Mouse (Mus musculus) cerebellum, adult 2 months (tissue): Measurements from ENCODE around the gene Aff1. TPM values are rescaled to one million over a fixed set of nuclear protein-coding genes. Genes with fewer than 3 reads are reported as not detected.

Experiments used
- DNase-seq, 2 experiments: peaks; one replicate each; pipeline ENCODE4 v3.0.0; 2021
- H3K27ac ChIP-seq: fragments of 200-500 bp; 2 replicates; pipeline ENCODE4 v1.5.1; 2012; ENCODE audit warnings: low read length, control low read depth, inconsistent platforms; ENCODE audit not compliant: insufficient read depth
- H3K27me3 ChIP-seq: fragments of 200-500 bp; 2 replicates; pipeline ENCODE4 v1.6.1; 2012; ENCODE audit warnings: inconsistent platforms, mild to moderate bottlenecking, low read length, moderate library complexity; ENCODE audit not compliant: control insufficient read depth, insufficient read depth
- H3K4me1 ChIP-seq: fragments of 200-500 bp; 2 replicates; pipeline ENCODE4 v1.6.1; 2011; ENCODE audit warnings: low read length; ENCODE audit not compliant: control insufficient read depth, insufficient read depth
- H3K4me3 ChIP-seq: fragments of 200-500 bp; replicated peaks from 2 replicates; pipeline ENCODE3; 2011; ENCODE audit warnings: mild to moderate bottlenecking, low read depth, low read length, control low read depth; ENCODE audit not compliant: insufficient read depth
- CTCF ChIP-seq: fragments of 200-500 bp; IDR thresholded peaks from 2 replicates; pipeline ENCODE4 v1.5.1; 2011; ENCODE audit warnings: low read depth, mild to moderate bottlenecking, control low read depth, low read length, moderate library complexity, borderline replicate concordance; ENCODE audit not compliant: insufficient read depth
- POLR2A ChIP-seq: fragments of 200-500 bp; IDR thresholded peaks from 2 replicates; pipeline ENCODE4 v1.6.1; 2011; ENCODE audit warnings: low read length, control low read depth, borderline replicate concordance; ENCODE audit not compliant: insufficient read depth
- WGBS: fragments of 180-500 bp; shearing (Covaris S2); methylation state at CpG from one replicate; pipeline ENCODE4 v1.1.7; 2018; 5-methylcytosine and 5-hydroxymethylcytosine counted together
- polyA plus RNA-seq: library from polyadenylated mRNA; depleted of rRNA; stranded (reverse); fragments of >200 nt; gene quantifications from 2 replicates; pipeline ENCODE4 v1.2.3, GENCODE M21; 2012

Aff1 gene
- polyA plus RNA-seq, 1 experiment: 9.3 TPM

- Histone ChIP-seq H3K27ac (no peak overlapping the region), H3K4me3 (no peak overlapping the region), H3K27me3 (no peaks in the 10 kb centered on the region), H3K4me1 (no peaks in the 10 kb centered on the region; the same call in 1 of the 2 replicates)
- no peak for DNase-seq
- TF ChIP-seq CTCF: no peak
- WGBS: 95% methylated on average over 3 of the region's 3 CpGs
Measured at GRCm38 (mm10) chr5:103709044-103709443, 16.9 kb downstream of the Aff1 start.

DNA sequence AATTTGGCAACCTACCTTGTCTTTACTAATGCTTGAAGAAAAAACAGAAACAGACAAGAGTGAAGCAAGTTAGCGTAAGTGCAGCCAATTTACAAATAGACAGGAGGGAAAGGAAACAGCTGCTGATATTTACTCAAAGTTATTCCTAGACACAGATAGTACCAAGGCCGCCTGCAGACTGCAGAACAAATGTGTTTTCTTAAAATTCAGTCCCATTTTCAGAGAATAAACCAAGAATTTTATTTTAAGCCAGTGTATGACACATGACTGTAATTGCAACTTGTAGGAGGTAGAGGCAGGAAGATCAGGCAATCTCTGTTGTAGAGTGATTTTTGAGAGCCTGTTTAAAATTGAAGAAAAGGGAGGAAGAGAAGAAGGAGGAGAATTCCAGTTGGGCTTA is 19.7 kb downstream of the Aff1 start:
- no peaks in the 10 kb centered on the region for H3K27me3 ChIP-seq
- 91% methylated on average over 2 of the region's 2 CpGs for WGBS
- TF ChIP-seq CTCF (no peak), POLR2A (no peak)
- no peak overlapping the region for H3K27ac ChIP-seq
- H3K4me3 ChIP-seq: no peak overlapping the region
- H3K4me1 ChIP-seq: no peaks in the 10 kb centered on the region
- DNase-seq: no peak

DNA sequence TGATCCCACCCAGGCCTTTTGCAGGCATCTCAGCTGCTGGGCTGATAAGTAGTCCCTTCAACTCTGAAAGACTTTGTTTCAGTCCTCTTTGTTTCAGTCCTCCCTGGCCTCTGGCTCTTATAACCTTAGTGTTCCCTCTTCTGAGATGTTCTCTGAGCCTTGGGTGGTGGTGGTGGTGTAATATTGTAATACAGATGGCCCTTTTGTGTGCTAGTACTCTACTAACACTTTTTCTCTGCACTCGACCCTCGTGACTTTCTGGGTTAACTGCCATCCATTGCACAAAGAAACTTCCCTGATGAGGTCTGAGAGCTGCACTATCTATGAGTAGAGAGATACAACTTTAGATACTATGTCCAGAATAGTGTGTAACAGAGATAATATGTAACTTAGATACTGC is 21.2 kb downstream of the Aff1 start:
- DNase-seq: no peak
- H3K27ac ChIP-seq: no peak overlapping the region
- no peak for TF ChIP-seq POLR2A
- TF ChIP-seq CTCF: no peak
- no peaks in the 10 kb centered on the region for H3K4me1 ChIP-seq
- H3K27me3 ChIP-seq: no peaks in the 10 kb centered on the region
- no peak overlapping the region for H3K4me3 ChIP-seq
- WGBS: 72% methylated on average over 2 of the region's 2 CpGs

DNA sequence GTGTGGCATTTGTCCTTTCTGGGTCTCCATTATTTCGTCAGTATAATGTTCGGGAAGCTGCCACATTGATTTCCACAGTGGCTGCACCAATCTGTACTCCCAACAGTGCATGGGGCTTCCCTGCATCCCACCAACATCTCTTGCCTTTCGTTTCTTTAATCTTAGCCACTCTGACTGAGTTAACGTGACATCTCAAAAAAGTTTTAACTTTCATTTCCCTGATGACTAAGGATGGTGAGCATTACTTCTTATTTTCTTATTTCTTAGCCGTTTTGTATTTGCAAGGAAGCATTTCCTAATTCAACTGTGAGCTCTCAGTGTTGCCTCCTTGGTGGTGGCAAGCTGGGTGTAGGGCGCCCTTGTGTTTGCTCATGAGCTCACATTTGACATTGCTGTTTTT is 22.8 kb downstream of the Aff1 start:
- H3K4me3 ChIP-seq: no peak overlapping the region
- WGBS: 83% methylated on average over 6 of the region's 6 CpGs
- H3K27me3 ChIP-seq: no peaks in the 10 kb centered on the region
- H3K27ac ChIP-seq: no peak overlapping the region
- no peaks in the 10 kb centered on the region for H3K4me1 ChIP-seq
- DNase-seq: no peak
- TF ChIP-seq CTCF (no peak), POLR2A (no peak)

DNA sequence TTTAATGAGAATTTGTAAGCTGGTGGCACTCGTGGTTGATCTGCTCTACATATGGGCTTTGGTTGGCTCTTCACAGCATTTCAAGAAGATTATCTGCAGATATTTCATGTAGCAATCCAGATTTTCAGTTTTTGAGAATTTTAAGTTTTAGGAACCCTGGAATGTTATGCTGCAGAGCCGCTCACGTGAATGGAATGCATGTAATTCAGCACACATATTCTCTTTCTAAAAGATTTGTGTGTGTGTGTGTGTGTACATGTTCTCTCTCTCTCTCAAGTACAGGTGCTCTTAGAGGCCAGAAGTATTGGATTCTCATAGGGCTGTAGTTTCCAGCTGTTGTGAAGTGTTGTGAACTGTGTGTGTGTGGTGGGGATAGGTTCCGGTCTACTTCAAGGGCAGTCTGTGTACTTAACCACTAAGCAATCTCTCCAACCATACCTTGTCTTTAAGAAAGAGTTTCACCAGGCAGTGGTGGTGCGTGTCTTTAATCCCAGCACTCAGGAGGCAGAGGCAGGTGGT is 24.7 kb downstream of the Aff1 start:
- Histone ChIP-seq H3K4me1 (no peaks in the 10 kb centered on the region), H3K27ac (no peak overlapping the region), H3K27me3 (no peaks in the 10 kb centered on the region), H3K4me3 (no peak overlapping the region)
- DNase-seq: no peak
- no peak for TF ChIP-seq CTCF
- TF ChIP-seq POLR2A: no peak
- WGBS: 90% methylated on average over 5 of the region's 5 CpGs

DNA sequence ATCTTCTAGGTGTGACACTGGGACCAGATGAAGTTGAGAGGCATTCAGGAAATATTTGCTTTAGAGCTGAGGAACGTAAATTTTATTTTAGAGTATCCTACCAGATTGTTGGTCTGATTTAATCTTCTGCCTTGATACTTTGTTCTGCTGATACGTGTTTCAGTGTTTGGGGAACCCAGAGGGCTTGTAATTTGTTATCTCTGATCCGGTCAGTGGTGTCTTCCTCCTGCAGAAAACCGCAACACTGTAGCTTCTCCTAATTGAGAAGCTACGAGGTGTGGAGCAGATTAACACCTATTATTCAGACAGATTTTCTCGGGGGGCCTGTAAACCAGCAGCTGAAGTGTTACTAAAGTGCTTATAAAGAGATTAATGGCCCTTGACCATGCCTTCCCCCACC is 27.0 kb downstream of the Aff1 start:
- no peak overlapping the region for H3K4me3 ChIP-seq
- H3K4me1 ChIP-seq: no peaks in the 10 kb centered on the region
- WGBS: 53% methylated on average over 6 of the region's 6 CpGs
- no peak for TF ChIP-seq POLR2A
- no peak for TF ChIP-seq CTCF
- DNase-seq: no peak
- H3K27ac ChIP-seq: no peak overlapping the region
- no peaks in the 10 kb centered on the region for H3K27me3 ChIP-seq

- H3K4me1 ChIP-seq: no peaks in the 10 kb centered on the region
- H3K27ac ChIP-seq: no peak overlapping the region
- H3K4me3 ChIP-seq: no peak overlapping the region
- no peaks in the 10 kb centered on the region for H3K27me3 ChIP-seq
- no peak for DNase-seq
- 44% methylated on average over 3 of the region's 3 CpGs for WGBS
- TF ChIP-seq CTCF: no peak
- TF ChIP-seq POLR2A: no peak
Measured at GRCm38 (mm10) chr5:103719851-103720250, 27.7 kb downstream of the Aff1 start.

- TF ChIP-seq CTCF (no peak), POLR2A (no peak)
- no peak overlapping the region for H3K4me3 ChIP-seq
- H3K27me3 ChIP-seq: no peaks in the 10 kb centered on the region
- DNase-seq: no peak
- no peak overlapping the region for H3K27ac ChIP-seq
- 78% methylated on average over 6 of the region's 6 CpGs for WGBS
- no peaks in the 10 kb centered on the region for H3K4me1 ChIP-seq
Measured at GRCm38 (mm10) chr5:103720967-103721366, 28.8 kb downstream of the Aff1 start.
